Mouse (Mus musculus) stomach, postnatal 0 days (tissue): Measurements from ENCODE around the gene Gm9507. TPM values are rescaled to one million over a fixed set of nuclear protein-coding genes. Genes with fewer than 3 reads are reported as not detected.

Experiments used
- ATAC-seq: fragments of 200-750 bp; cut with Nextera tagmentation; 2 replicates; pipeline ENCODE4 v1.8.0; 2017; ENCODE audit not compliant: low FRiP score, low TSS enrichment
- DNase-seq: peaks from one replicate; pipeline ENCODE4 v3.0.0-alpha.2; 2016; ENCODE audit warnings: low spot score
- H3K27ac ChIP-seq: fragments of 300-500 bp; sonication (generic); replicated peaks from 2 replicates; pipeline ENCODE4 v1.5.1; 2014; ENCODE audit warnings: mild to moderate bottlenecking, control low read depth
- H3K27me3 ChIP-seq: fragments of 300-500 bp; sonication (generic); 2 replicates; pipeline ENCODE4 v1.6.1; 2014; ENCODE audit warnings: low read length; ENCODE audit not compliant: control insufficient read depth, insufficient read depth
- H3K36me3 ChIP-seq: fragments of 300-500 bp; sonication (generic); 2 replicates; pipeline ENCODE4 v1.6.1; 2014; ENCODE audit warnings: low read length, mixed read lengths; ENCODE audit not compliant: control insufficient read depth, insufficient read depth
- H3K4me1 ChIP-seq: fragments of 300-500 bp; sonication (generic); replicated peaks from 2 replicates; pipeline ENCODE4 v1.6.1; 2014; ENCODE audit warnings: antibody characterized with exemption; ENCODE audit not compliant: control insufficient read depth, insufficient read depth
- H3K4me2 ChIP-seq: fragments of 300-500 bp; sonication (generic); replicated peaks from 2 replicates; pipeline ENCODE4 v1.6.1; 2014; ENCODE audit warnings: low read depth, mild to moderate bottlenecking, control low read depth, moderate library complexity
- H3K4me3 ChIP-seq: fragments of 300-500 bp; sonication (generic); 2 replicates; pipeline ENCODE4 v1.5.1; 2014; ENCODE audit warnings: low read depth, low read length, control low read depth
- H3K9ac ChIP-seq: fragments of 300-500 bp; sonication (generic); 2 replicates; pipeline ENCODE4 v1.6.1; 2014; ENCODE audit warnings: mild to moderate bottlenecking, low read length, control low read depth, mixed read lengths
- H3K9me3 ChIP-seq: fragments of 300-500 bp; sonication (generic); 2 replicates; pipeline ENCODE4 v1.6.1; 2016; ENCODE audit warnings: low read length; ENCODE audit not compliant: control insufficient read depth
- CTCF ChIP-seq: IDR thresholded peaks from 2 replicates; pipeline ENCODE4 v1.5.1; 2016; ENCODE audit warnings: antibody characterized with exemption, low read depth, mild to moderate bottlenecking, moderate library complexity
- EP300 ChIP-seq: optimal IDR thresholded peaks from 2 replicates; pipeline ENCODE3; 2016; ENCODE audit warnings: antibody characterized with exemption
- WGBS: fragments of 180-500 bp; shearing (Covaris S2); extraction: QIAGEN DNeasy Blood & Tissue Kit; methylation state at CpG from one replicate; pipeline ENCODE4 v1.1.7; 2014; 5-methylcytosine and 5-hydroxymethylcytosine counted together
- polyA plus RNA-seq: library from polyadenylated mRNA; unstranded; fragments of >200 nt; fragmentation: Nextera tagmentation; extraction: Ambion mirVana; gene quantifications from 2 replicates; pipeline ENCODE4 v1.2.1, GENCODE M21; 2015

Gm9507 gene
- polyA plus RNA-seq, 1 experiment from 2014 or later: not detected

- Histone ChIP-seq H3K27me3 (no peaks in the 10 kb centered on the region), H3K4me2 (no peak within 1 kb of the TSS), H3K4me3 (no peak within 1 kb of the TSS), H3K9me3 (no peaks in the 10 kb centered on the region), H3K36me3 (no peaks in the 10 kb centered on the region), H3K9ac (no peak within 1 kb of the TSS), H3K27ac (no peak within 1 kb of the TSS), H3K4me1 (no peaks in the 10 kb centered on the region)
- DNase-seq (no peak), ATAC-seq (no peak)
- no peak for TF ChIP-seq CTCF
- no peak for TF ChIP-seq EP300
- WGBS: 76% methylated on average over 9 of the region's 9 CpGs
Observed at GRCm38 (mm10) chr10:77835647-77836046, 24.0 kb upstream of the Gm9507 start, which contains the start of gene Krtap10-10. Gene Krtap10-10 (plus strand): TSS chr10:77835947.

- ATAC-seq (peak; percentile 29; the same call in 1 of the 2 replicates), DNase-seq (no peak)
- no peaks in the 10 kb centered on the region for H3K27me3 ChIP-seq
- TF ChIP-seq EP300: no peak
- no peak for TF ChIP-seq CTCF
- no peaks in the 10 kb centered on the region for H3K36me3 ChIP-seq
- 50% methylated on average over 6 of the region's 6 CpGs for WGBS
- H3K9ac ChIP-seq: no peak within 1 kb of the TSS
- no peak within 1 kb of the TSS for H3K4me3 ChIP-seq
- H3K9me3 ChIP-seq: no peaks in the 10 kb centered on the region
- H3K4me2 ChIP-seq: no peak within 1 kb of the TSS
- H3K4me1 ChIP-seq: no peaks in the 10 kb centered on the region
- no peak within 1 kb of the TSS for H3K27ac ChIP-seq
Observed at GRCm38 (mm10) chr10:77826951-77827350, 15.3 kb upstream of the Gm9507 start, which contains the start of gene Krtap10-4. Gene Krtap10-4 (minus strand): TSS chr10:77827095.

DNA sequence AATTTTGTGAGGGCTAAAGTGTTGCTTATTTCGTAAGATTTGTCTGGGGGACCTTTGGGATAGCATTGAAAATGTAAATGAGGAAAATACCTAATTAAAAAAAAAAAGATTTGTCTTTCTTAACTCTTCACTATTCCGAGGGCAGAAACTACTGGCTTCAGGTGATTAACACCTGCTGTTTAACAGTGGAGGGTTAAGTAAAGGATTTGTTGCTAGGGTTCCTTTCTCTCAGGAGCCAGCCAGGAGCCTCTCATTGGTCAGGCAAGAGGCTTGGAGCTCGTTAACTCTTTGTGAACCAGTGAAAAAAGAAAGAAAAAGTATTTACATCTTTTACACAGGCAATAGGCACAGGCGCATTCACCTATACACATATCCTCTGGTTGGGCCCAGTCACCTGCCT is 7.6 kb upstream of the Gm9507 start:
- no peak for DNase-seq
- no peaks in the 10 kb centered on the region for H3K27me3 ChIP-seq
- no peak for ATAC-seq
- H3K4me3 ChIP-seq: no peak overlapping the region
- no peak overlapping the region for H3K27ac ChIP-seq
- no peaks in the 10 kb centered on the region for H3K36me3 ChIP-seq
- no peak overlapping the region for H3K9ac ChIP-seq
- H3K9me3 ChIP-seq: no peaks in the 10 kb centered on the region
- WGBS: 42% methylated on average over 4 of the region's 4 CpGs
- no peaks in the 10 kb centered on the region for H3K4me1 ChIP-seq
- no peak for TF ChIP-seq CTCF
- no peak for TF ChIP-seq EP300
- no peak overlapping the region for H3K4me2 ChIP-seq

GRCm38 (mm10) chr10:77818523-77818922 is 6.9 kb upstream of the Gm9507 start:
- no peaks in the 10 kb centered on the region for H3K36me3 ChIP-seq
- H3K4me3 ChIP-seq: no peak overlapping the region
- no peak overlapping the region for H3K4me2 ChIP-seq
- TF ChIP-seq EP300: no peak
- TF ChIP-seq CTCF: no peak
- H3K4me1 ChIP-seq: no peaks in the 10 kb centered on the region
- DNase-seq: no peak
- H3K9me3 ChIP-seq: no peaks in the 10 kb centered on the region
- no peak overlapping the region for H3K9ac ChIP-seq
- no peak for ATAC-seq
- 96% methylated on average over 4 of the region's 4 CpGs for WGBS
- H3K27ac ChIP-seq: no peak overlapping the region
- no peaks in the 10 kb centered on the region for H3K27me3 ChIP-seq

GRCm38 (mm10) chr10:77815514-77815913 is 3.9 kb upstream of the Gm9507 start:
- Histone ChIP-seq H3K27me3 (no peaks in the 10 kb centered on the region), H3K27ac (no peak overlapping the region), H3K9me3 (no peaks in the 10 kb centered on the region), H3K9ac (no peak overlapping the region), H3K4me1 (no peaks in the 10 kb centered on the region), H3K36me3 (no peaks in the 10 kb centered on the region), H3K4me3 (no peak overlapping the region), H3K4me2 (no peak overlapping the region)
- TF ChIP-seq CTCF: peak; percentile 68
- TF ChIP-seq EP300: no peak
- 30% methylated on average over 5 of the region's 5 CpGs for WGBS
- ATAC-seq: no peak
- peak; percentile 26 for DNase-seq

- no peaks in the 10 kb centered on the region for H3K9me3 ChIP-seq
- H3K4me2 ChIP-seq: no peak within 1 kb of the TSS
- H3K4me3 ChIP-seq: no peak within 1 kb of the TSS
- no peaks in the 10 kb centered on the region for H3K4me1 ChIP-seq
- 41% methylated on average over 4 of the region's 4 CpGs for WGBS
- no peak for TF ChIP-seq CTCF
- TF ChIP-seq EP300: no peak
- no peaks in the 10 kb centered on the region for H3K27me3 ChIP-seq
- DNase-seq (no peak), ATAC-seq (no peak)
- H3K36me3 ChIP-seq: no peaks in the 10 kb centered on the region
- H3K27ac ChIP-seq: no peak within 1 kb of the TSS
- H3K9ac ChIP-seq: no peak within 1 kb of the TSS
Observed at GRCm38 (mm10) chr10:77814382-77814781, 2.7 kb upstream of the Gm9507 start, which contains the start of gene Gm2696. Gene Gm2696 (plus strand): TSS chr10:77814682.
